Mouse (Mus musculus) gonadal fat pad, adult 2 months (tissue): ENCODE results near the gene Iscu. TPM values are rescaled to one million over a fixed set of nuclear protein-coding genes. Genes with fewer than 3 reads are reported as not detected.
"Not testable (repeated sequence)": the region's sequence is repeated elsewhere in the genome, so short reads cannot be mapped to it uniquely, and the experiment has no call there.

Experiments
- DNase-seq: peaks from one replicate; pipeline ENCODE4 v3.0.0-alpha.2; 2012; ENCODE audit warnings: low read depth
- polyA plus RNA-seq: library from polyadenylated mRNA; depleted of rRNA; stranded (reverse); fragments of >200 nt; gene quantifications from 2 replicates; pipeline ENCODE4 v1.2.3, GENCODE M21; 2012

Gene Iscu
- polyA plus RNA-seq, 1 experiment, result 177 TPM

GRCm38 (mm10) chr5:113786985-113787384 is 14.4 kb downstream of the Iscu start:
- no peak for DNase-seq

DNA sequence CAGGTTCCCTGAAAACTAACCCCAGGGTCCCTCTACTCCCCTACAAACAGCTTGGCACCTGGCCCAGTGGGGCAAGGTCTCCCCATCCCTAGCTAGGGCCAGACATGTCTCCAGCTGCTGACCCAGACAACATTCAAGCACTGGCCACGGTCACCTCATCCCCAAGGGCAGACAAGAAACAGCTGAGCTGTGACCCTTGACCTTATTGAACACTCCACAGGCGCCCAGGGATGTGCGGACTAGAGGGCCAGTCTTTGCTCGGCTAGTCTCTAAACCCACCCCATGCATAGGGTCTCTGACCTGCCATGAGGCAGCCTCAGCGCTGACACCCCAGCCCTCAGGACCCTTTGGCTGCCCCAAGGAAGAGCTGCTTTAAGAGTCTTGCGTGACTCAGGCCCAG is 16.1 kb downstream of the Iscu start:
- no peak for DNase-seq

DNA sequence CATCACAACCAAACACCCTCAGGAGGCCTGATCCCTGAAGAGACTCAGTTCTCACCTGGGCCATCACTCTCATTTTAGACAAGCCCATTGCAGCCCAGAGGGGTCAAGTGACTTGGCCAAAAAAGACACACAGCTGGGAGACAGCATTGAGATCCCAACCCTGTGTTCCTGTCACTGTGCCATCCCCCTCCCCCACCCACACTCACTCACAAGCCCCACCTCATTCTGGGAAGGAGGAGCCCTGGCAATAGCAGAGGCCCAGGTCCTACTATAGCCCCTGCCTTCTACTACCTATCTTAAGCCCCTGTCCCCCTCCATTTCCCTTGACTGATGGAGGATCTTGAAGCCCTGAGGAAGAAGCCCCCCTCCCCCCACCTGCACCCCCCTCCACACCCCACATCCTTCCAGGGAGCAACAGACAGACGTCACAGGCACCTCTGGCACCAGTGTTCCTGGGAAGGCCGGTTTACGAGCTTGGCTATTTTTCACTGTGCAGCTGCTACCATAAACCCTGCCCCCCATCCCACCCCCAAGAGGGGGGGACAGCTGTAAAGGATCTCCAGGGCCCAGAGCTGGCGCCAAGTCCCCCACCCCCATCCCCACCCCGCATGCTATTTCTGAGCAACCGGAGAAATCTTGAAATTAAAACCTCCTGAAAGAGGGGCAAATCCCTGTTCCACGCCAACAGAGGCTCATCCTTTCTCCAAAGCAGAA is 16.7 kb downstream of the Iscu start:
- DNase-seq, result no peak

DNA sequence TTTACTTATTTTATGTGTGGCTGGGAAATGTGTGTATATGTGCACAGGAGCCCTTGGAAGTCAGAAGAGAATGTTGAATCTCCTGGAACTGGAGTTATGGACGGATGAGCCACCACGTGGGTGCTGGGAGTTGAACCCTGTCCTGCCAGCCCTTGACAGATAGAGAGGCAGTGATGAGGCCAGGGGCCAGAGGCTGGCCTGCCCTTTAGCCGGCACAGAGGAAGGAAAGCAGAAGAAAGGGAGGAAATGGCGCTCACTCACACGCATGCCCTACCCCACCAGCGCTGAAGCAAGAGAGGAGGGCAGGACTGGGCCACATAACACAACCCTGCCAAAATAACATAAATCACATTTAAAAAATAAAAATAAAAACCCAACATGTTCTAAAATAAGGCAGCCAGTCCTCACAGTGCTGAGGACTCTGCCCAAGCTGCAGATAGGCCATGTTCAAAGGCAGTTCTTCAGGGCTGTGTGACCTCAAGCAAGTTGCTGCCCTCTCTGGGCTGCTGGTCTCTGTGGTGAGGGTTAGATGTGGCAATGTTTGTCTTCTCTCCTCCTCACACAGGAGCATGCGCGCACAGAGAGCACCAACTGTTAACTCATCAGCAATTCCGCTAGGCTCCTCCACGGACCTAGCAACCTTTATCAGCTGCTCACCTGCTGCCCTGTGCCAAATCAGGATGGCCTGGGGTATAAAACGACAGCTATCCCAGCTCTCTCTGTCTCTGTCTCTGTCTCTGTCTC is 18.1 kb downstream of the Iscu start:
- DNase-seq, result no peak

- no peak for DNase-seq
Measured at GRCm38 (mm10) chr5:113791197-113792095, 18.9 kb downstream of the Iscu start.

DNA sequence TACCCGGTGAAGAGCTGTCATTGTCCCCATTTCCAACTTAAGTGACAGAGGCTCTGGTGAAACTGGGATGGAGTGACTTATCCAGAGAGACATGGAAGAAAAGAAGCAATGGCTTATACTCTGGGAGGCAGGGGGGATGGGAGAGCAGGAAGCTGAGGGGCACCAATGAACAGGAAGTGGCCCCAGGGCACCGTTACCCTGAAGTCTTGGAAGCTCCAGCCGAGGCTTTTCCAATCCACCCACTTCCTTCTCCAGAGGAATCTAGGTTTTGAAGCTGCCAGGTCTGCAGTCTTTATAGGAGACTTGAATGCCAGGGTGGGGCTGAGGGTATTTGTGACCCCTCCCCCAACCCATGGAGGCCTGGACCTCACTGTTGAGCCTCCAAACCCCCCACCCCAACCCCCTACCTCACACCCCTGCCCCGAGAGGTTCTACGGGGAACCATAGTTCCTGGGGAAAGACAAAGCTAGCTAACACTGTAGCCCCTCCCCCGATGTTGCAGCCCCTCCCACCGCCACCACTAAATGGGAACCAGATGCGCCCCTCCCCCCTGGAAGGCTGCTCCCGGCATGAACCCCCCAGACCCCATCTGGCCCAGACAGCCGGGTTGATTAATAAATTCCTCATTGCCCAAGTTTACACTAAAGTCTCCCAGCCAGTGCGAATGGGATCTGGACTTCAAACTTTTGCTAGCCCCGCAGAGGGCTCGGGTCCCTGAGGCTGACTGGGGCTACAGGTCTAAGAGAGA is 24.0 kb downstream of the Iscu start:
- DNase-seq, result no peak

- no peak for DNase-seq
Measured at GRCm38 (mm10) chr5:113797149-113797882, 24.8 kb downstream of the Iscu start.

- DNase-seq, result no peak
Measured at GRCm38 (mm10) chr5:113798525-113798924, 26.0 kb downstream of the Iscu start.

GRCm38 (mm10) chr5:113799691-113800090 is 27.1 kb downstream of the Iscu start:
- no peak for DNase-seq

DNA sequence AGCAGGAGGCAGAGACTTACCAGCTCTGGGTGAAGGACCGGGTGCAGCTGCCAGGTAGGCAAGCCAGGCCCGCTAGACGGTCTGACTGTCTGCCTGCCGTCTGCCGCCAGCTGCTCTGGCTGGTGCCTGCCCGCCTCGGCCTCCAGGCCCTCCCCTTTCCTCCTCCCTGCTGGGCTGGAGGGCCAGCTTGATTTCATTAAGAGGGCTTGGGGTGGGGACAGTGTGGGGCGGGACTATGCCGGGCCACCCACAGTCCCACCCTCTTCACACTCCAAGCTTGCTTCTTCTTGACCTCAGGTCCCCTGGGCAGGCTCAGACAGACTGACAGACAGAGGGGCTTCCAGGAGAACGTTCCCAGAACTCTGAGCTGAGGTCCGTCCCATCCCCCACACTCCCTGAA is 27.7 kb downstream of the Iscu start, which contains the start of gene Tmem119:
Gene Tmem119, minus strand, starts transcription at position 237 of the 400 bp plus-strand sequence.
- no peak for DNase-seq

DNA sequence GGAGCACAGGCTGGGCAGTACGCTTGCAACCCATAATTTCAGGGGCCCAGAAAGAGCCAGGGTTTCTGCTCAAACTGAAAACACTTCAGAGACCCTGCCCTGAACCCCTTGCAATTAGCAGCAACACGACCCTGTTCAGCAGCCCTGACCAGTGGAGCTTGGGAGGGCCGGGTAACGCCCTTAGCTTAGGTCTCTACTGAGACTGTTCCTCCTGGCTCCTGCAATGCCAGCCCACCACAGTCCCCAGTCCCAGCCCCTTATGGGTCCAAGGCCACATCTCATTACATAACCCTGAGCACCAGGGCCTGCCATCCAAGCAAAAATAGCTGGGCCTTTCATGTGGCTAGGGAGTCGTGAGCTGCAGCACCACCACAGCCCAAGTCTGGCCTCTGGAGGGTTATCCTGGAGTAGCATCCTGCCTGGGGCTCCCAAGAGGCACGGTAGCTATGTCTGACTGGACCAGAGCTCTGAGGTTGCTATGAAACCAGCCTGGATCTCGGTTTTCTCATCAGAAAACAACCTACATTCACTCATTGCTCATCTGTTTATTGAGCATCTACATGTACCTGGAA is 31.9 kb downstream of the Iscu start:
- no peak for DNase-seq

- no peak for DNase-seq
Measured at GRCm38 (mm10) chr5:113805301-113805700, 32.8 kb downstream of the Iscu start.

DNA sequence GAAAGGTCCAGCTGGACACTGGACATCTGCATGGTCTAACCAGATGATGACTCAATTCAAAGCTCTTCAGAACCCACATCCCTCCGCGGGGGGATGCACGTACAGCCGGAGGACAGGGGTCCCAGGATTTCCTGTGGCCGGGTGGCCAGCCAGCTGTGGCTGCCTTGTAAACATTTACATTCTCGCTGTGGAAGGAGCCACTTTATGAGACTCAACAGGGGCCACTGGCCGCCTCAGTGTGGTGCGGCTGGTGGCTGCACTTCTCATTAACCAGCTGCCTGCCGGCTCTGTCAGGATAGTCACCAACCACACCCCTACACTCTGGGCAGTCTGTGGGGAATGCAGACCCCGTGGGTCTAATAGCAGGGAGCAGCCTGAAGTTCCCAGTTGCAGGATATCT is 33.9 kb downstream of the Iscu start:
- DNase-seq, result no peak

DNA sequence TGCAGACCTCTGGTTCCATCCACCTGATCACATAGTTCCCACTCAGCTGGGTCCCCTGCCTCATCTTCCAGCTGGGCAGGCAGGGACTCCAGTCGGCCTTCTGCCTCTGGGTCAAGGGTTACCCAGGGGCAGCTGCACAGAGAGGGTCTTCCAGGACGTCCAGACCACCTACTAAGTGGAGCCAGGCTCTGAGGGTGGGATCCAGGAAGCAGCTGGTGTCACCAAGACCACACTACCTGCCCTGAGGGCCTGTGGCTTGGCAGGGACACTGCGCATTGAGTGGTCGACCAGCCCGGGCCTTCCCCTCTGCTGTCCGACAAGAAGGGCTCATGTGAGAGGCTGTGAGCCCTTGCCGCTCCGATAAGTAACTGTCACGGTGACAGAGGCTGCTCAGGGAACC is 35.2 kb downstream of the Iscu start:
- no peak for DNase-seq

- DNase-seq, result no peak
Measured at GRCm38 (mm10) chr5:113808177-113808576, 35.6 kb downstream of the Iscu start.

DNA sequence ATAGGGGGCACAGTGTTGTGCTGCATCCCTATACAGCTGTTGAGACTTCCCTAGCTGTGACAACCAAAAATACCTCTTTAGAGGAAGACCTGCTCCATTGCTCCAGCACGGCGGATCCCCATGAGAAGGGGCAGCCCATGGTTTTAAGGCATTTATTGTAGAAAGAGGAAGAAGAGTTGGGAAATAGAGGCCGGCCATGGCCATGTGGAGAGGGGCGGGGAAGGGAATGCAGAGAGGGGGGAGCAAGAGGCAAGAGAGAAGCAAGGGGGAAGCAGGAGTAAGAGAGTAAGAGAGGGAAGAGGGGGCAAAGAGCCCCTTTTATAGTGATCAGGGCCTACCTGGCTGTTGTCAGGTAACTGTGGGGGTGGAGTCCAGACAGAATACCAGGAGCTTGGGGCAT is 37.6 kb downstream of the Iscu start:
- no peak for DNase-seq

DNA sequence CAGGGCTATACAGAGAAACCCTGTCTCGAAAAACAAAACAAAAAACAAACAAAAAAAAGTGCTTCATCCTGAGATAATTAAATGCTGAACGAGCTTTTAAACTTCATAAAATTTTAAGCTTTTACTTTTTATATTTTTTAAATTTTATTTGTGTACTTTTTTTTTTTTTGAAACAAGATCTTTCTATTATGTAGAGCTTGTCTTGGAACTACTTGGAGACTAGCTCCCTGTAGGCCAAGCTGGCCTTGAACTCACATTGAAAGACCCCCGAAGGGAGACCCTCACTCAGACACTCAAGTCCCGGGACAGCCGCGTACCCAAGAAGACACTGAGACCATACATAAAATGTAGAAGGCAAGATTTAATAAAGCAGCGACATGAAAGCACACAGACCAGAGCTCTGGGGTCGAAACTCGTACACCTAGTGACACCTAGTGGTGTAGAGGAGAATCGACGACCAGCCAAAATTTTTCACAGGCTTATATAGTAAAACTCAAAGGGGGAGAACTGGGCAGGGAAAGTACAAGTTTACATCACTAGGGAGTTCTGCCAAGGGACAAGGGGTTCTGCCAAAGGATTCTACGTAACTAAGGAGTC is 39.4 kb downstream of the Iscu start:
- not testable (repeated sequence) for DNase-seq

GRCm38 (mm10) chr5:113812638-113813037 is 40.1 kb downstream of the Iscu start:
- DNase-seq, result no peak

GRCm38 (mm10) chr5:113813608-113814007 is 41.1 kb downstream of the Iscu start:
- DNase-seq, result no peak
